Mouse (Mus musculus) hindbrain, embryonic 15.5 days (tissue): ENCODE measurements at regions not wholly inside any gene's neighbourhood (a gene's known extent, or its start where the extent isn't known, plus 50 kb on each side); places are given as distances from the start of the nearest gene placed in this dataset.

Experiments
- ATAC-seq: fragments of 200-750 bp; cut with Nextera tagmentation; 2 replicates; pipeline ENCODE4 v1.8.0; 2017; ENCODE audit warnings: low read depth, moderate number of reproducible peaks, moderate TSS enrichment; ENCODE audit not compliant: low FRiP score
- H3K27ac ChIP-seq: fragments of 300-500 bp; sonication (generic); replicated peaks from 2 replicates; pipeline ENCODE4 v1.5.1; 2015; ENCODE audit warnings: mild to moderate bottlenecking, inconsistent platforms
- H3K27me3 ChIP-seq: fragments of 300-500 bp; sonication (generic); 2 replicates; pipeline ENCODE4 v1.6.1; 2015; ENCODE audit warnings: control low read depth, inconsistent platforms
- H3K36me3 ChIP-seq: fragments of 300-500 bp; sonication (generic); 2 replicates; pipeline ENCODE4 v1.6.1; 2015; ENCODE audit warnings: control low read depth, inconsistent platforms
- H3K4me1 ChIP-seq: fragments of 300-500 bp; sonication (generic); replicated peaks from 2 replicates; pipeline ENCODE4 v1.6.1; 2015; ENCODE audit warnings: control low read depth, inconsistent platforms
- H3K4me2 ChIP-seq: fragments of 300-500 bp; sonication (generic); 2 replicates; pipeline ENCODE4 v1.6.1; 2015; ENCODE audit warnings: moderate library complexity, mild to moderate bottlenecking, inconsistent platforms
- H3K4me3 ChIP-seq: fragments of 300-500 bp; sonication (generic); 2 replicates; pipeline ENCODE4 v1.5.1; 2015; ENCODE audit warnings: mild to moderate bottlenecking, inconsistent platforms
- H3K9ac ChIP-seq: fragments of 300-500 bp; sonication (generic); 2 replicates; pipeline ENCODE4 v1.6.1; 2015; ENCODE audit warnings: inconsistent platforms
- H3K9me3 ChIP-seq: fragments of 300-500 bp; sonication (generic); 2 replicates; pipeline ENCODE4 v1.6.1; 2016; ENCODE audit warnings: control low read depth, inconsistent platforms
- WGBS: fragments of 180-500 bp; shearing (Covaris S2); methylation state at CpG from one replicate; pipeline ENCODE4 v1.1.7; 2015; 5-methylcytosine and 5-hydroxymethylcytosine counted together

DNA sequence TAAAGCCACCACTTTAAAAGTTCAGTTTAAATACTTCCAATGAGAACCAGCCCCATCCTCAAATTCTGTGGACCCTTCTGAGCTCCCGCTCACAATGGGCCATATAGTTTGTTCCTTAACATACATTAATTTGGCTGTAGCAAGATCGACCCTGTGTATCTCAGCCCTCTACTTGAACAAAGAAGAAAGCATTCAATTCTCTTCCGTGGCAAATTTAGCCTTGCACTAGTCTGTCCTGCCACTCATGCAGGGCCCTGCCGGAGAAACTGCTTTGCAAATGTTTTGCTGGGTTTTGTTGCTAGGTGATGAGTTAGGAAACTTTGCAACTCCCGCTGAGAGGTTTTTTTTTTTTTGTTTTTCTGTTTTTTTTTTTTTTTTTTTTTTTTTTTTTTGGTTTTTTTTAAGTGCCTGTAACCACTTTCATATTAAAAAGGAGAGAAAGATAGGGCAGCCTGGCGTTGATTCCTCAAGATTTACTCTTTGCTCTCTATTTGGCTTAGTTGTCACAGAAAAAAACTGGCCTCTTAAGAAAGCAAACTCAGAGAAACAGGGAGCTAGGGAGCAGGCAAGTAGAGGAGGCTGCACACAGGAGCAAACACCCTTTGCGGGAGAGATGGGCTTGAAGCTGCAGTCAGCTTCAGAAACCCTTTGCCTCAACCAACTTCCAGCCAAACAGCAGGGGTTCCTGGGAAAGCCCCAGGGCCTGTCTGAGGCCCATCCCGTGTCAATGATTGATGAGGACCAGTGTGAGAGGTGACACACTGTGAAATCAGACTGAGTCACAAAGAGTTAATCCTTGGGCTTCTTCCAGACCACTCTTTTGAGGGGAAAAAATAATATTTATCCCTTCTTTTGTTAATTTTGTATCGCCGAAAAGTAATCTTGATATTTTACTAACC lies 349.2 kb upstream of the Atp11b start:
- H3K9me3 ChIP-seq = no peaks in the 10 kb centered on the region
- H3K9ac ChIP-seq = no peak overlapping the region
- H3K36me3 ChIP-seq = no peaks in the 10 kb centered on the region
- no peaks in the 10 kb centered on the region for H3K27me3 ChIP-seq
- peak overlapping the region; percentile 55 for H3K27ac ChIP-seq
- no peak overlapping the region for H3K4me3 ChIP-seq
- ATAC-seq = peak; percentile 69
- peak overlapping the region; percentile 26 for H3K4me2 ChIP-seq
- peaks cover 17% of the 10 kb centered on the region for H3K4me1 ChIP-seq
- 5% methylated on average over 10 of the region's 10 CpGs for WGBS

DNA sequence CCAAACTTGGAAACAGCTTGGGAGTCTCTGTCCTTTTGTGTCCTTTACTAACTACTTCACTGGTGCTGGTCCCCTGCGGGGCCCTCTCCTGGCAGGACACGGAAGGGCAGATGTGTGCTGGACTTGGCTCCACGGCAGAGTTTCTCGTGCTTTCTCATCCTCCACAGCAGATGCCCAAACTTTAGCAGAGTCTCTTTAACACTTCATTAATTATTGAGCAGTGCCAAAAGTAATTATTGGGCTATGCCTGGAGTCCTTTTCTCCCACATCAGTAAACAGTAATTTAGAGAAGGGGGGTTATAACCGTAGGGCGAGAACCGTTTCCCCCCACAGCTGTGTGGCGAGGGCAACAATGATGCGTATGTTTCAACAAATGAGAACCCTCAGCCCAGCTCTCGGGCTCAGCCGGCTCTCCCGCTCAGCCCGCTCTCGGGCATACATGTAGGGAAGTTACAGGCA lies 348.3 kb upstream of the Atp11b start:
- peaks cover 17% of the 10 kb centered on the region for H3K4me1 ChIP-seq
- H3K4me2 ChIP-seq = peak overlapping the region; percentile 26
- 0 out of 2 replicates have a peak overlapping the region, but pooled peaks have one; percentile 10 for H3K9ac ChIP-seq
- H3K4me3 ChIP-seq = no peak overlapping the region
- peak overlapping the region; percentile 55 for H3K27ac ChIP-seq
- peak; percentile 80 for ATAC-seq
- 10% methylated on average over 14 of the region's 14 CpGs for WGBS
- no peaks in the 10 kb centered on the region for H3K27me3 ChIP-seq
- no peaks in the 10 kb centered on the region for H3K36me3 ChIP-seq
- H3K9me3 ChIP-seq = no peaks in the 10 kb centered on the region

DNA sequence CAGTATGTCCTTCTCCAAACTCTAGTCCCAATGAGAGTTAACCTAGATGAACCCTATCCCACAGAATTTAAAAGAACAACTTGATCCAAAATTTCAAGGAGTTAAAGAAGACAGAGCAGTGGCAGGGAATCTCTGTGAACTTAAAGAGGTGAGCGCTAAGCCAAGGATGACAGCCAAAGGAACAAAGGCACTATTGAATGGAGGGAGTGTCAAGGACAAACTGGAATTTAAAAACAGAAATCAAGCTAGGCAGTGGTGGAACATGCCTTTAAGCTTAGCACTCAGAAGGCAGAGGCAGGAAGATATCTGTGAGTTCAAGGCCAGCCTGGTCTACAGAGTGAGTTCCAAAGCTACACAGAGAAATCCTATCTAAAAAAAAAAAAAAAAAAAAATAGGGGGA lies 316.2 kb upstream of the Atp11b start:
- no peak for ATAC-seq
- Histone ChIP-seq H3K9ac (no peak overlapping the region), H3K27me3 (no peaks in the 10 kb centered on the region), H3K9me3 (no peaks in the 10 kb centered on the region; the same call in 1 of the 2 replicates), H3K4me1 (no peaks in the 10 kb centered on the region), H3K4me3 (no peak overlapping the region), H3K36me3 (no peaks in the 10 kb centered on the region), H3K27ac (no peak overlapping the region), H3K4me2 (no peak overlapping the region)
- WGBS = 85% methylated on average over 1 of the region's 1 CpGs

DNA sequence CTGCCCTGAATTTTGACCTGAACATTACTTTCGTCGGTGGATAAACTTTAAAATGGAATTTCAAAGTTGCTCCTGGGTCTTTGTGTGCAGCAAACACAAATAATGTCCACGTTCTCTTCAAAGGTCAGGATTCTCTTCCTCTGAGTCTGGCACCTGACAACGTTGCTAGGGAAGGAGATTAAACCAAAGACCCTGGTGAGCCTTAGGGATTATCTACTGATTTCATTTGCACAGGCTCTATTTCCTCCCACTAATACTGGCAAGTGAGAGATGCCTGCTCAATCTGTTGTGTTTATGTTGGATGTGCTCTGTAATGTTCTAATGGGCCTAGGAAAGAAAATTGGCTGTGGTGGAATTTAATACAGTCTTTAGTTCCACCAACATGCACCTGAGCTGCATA lies 291.0 kb upstream of the Atp11b start:
- ATAC-seq = no peak
- no peaks in the 10 kb centered on the region for H3K36me3 ChIP-seq
- WGBS = 66% methylated on average over 4 of the region's 4 CpGs
- H3K27me3 ChIP-seq = no peaks in the 10 kb centered on the region
- no peak overlapping the region for H3K4me2 ChIP-seq
- H3K4me3 ChIP-seq = no peak overlapping the region
- H3K4me1 ChIP-seq = no peaks in the 10 kb centered on the region
- no peak overlapping the region for H3K27ac ChIP-seq
- no peaks in the 10 kb centered on the region for H3K9me3 ChIP-seq
- H3K9ac ChIP-seq = no peak overlapping the region

DNA sequence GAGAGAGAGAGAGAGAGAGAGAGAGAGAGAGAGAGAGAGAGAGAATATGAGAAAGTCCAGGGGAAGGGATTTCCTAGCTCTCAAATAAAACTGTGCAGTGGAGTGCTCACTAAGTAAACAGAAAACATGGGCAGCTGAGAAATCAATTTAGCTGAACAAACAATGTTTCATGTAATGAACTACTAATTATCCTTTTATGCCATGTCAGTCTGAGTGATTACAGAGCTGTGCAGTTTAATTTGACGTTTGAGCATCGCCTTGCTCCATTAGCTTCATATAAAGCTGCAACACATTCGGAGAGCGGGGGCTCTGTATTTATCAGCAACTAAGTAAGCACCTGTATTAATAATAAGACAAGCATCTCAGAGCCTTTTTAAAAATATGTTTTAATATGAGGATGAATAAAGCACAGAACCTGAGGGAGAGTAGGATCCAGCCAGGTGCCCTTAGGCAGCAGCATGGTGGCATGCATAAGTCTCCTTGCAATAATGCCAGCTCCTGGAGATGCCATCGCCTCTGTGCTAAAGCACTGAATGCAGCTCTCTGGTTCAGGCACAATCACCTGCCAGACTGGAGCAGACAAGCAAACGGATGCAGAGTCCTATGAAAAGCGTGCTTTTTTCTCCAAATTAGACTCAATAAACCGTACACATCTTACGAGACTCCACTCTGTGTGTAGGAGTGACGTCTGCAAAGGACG lies 289.5 kb upstream of the Atp11b start:
- no peaks in the 10 kb centered on the region for H3K27me3 ChIP-seq
- 69% methylated on average over 11 of the region's 11 CpGs for WGBS
- peak; percentile 85; the same call in 1 of the 2 replicates for ATAC-seq
- no peak overlapping the region for H3K9ac ChIP-seq
- no peaks in the 10 kb centered on the region for H3K4me1 ChIP-seq
- H3K4me2 ChIP-seq = no peak overlapping the region
- no peaks in the 10 kb centered on the region for H3K9me3 ChIP-seq
- no peaks in the 10 kb centered on the region for H3K36me3 ChIP-seq
- no peak overlapping the region for H3K27ac ChIP-seq
- H3K4me3 ChIP-seq = no peak overlapping the region

DNA sequence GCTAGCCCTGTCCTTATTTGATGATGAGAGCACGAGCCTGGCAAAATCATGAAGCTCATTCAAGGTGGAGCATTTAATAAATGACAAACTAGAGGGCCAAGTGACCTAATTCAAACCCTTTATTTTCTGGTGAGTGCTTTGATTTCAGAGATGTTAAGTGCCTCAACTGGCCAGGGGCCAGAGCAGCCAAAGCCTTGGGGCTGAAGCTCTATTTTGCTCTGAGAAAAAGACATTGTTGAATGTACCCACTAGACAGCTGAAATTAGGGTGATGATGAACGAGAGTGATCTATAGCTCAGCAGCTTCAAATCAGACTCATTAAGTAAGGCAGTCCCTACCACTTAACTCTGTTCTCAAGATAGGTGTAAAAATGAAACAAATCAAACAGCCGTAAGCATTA lies 287.9 kb upstream of the Atp11b start:
- H3K9me3 ChIP-seq = no peaks in the 10 kb centered on the region
- H3K4me2 ChIP-seq = no peak overlapping the region
- H3K4me1 ChIP-seq = no peaks in the 10 kb centered on the region
- H3K27ac ChIP-seq = no peak overlapping the region
- no peak overlapping the region for H3K9ac ChIP-seq
- ATAC-seq = no peak
- WGBS = 68% methylated on average over 3 of the region's 3 CpGs
- no peak overlapping the region for H3K4me3 ChIP-seq
- no peaks in the 10 kb centered on the region for H3K27me3 ChIP-seq
- H3K36me3 ChIP-seq = no peaks in the 10 kb centered on the region

DNA sequence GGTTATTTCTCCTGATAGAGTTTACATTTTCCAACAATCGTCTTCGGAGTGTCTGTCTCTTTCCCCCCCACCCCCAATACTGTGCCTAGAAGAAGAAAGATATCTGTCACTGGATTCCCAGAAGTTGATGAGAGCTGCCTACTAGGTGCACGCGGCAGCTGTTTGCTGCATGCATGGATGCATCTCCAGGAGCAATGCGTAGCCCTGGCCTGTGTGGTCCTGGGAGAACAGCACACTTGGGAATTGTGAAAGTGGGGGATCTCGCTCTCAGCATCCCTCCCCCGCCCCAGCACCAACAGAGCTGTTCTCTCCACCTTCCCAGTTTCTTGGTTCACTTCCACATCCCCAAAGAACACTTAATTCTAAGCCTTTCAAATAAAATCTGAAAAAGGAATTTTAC lies 280.6 kb upstream of the Atp11b start:
- Histone ChIP-seq H3K4me2 (no peak overlapping the region), H3K9ac (no peak overlapping the region), H3K27ac (no peak overlapping the region), H3K27me3 (0 out of 2 replicates have a peak, but pooled peaks cover 8% of the 10 kb centered on the region), H3K9me3 (no peaks in the 10 kb centered on the region), H3K36me3 (no peaks in the 10 kb centered on the region), H3K4me1 (peaks cover 11% of the 10 kb centered on the region; the same call in 1 of the 2 replicates), H3K4me3 (no peak overlapping the region)
- no peak for ATAC-seq
- WGBS = 27% methylated on average over 7 of the region's 7 CpGs

DNA sequence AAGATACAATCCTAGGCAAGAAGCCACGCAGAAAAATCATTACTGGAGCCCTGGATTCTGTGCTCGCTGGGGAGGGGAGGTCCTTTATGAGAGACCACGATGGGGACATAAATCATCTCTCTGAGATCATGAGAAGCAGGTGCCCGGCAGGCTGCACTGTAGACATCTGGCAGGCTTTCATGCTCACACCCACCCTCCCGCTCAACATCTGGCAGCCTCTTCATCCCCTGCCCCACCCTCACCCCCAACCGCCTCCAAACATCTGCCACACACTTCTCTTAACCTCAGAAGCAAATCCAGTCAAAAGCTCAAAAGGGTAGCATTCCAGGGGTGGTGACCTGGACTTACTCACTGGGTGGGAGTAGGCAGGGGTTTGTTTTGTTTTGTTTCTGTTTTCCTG lies 279.5 kb upstream of the Atp11b start:
- no peak overlapping the region for H3K4me3 ChIP-seq
- ATAC-seq = no peak
- no peaks in the 10 kb centered on the region for H3K36me3 ChIP-seq
- no peak overlapping the region for H3K4me2 ChIP-seq
- peaks cover 11% of the 10 kb centered on the region; the same call in 1 of the 2 replicates for H3K4me1 ChIP-seq
- H3K27ac ChIP-seq = no peak overlapping the region
- 17% methylated on average over 6 of the region's 6 CpGs for WGBS
- 0 out of 2 replicates have a peak, but pooled peaks cover 8% of the 10 kb centered on the region for H3K27me3 ChIP-seq
- H3K9me3 ChIP-seq = no peaks in the 10 kb centered on the region
- H3K9ac ChIP-seq = no peak overlapping the region

DNA sequence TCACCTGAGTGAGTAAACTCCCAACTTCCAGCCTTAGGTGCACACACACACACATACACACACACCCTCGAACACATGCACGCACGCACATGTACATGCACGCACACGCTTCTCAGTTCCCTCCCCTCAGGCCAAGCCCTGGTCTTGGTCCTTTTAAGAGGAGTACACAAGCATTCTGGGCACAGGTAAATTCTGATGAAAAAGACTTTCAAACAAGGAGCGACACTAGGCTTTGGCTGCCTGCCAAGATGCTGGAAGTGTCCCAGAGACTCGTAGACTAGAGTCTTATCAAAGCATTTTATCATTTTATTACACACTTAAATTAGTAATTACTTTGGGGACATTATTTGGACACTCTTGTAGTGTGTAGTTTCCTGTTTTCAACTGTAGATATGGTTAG lies 278.6 kb upstream of the Atp11b start:
- ATAC-seq = no peak
- Histone ChIP-seq H3K4me3 (no peak overlapping the region), H3K9ac (no peak overlapping the region), H3K27me3 (0 out of 2 replicates have a peak, but pooled peaks cover 8% of the 10 kb centered on the region), H3K9me3 (no peaks in the 10 kb centered on the region), H3K4me1 (peaks cover 11% of the 10 kb centered on the region; the same call in 1 of the 2 replicates), H3K36me3 (no peaks in the 10 kb centered on the region), H3K4me2 (no peak overlapping the region), H3K27ac (no peak overlapping the region)
- WGBS = 79% methylated on average over 7 of the region's 7 CpGs

DNA sequence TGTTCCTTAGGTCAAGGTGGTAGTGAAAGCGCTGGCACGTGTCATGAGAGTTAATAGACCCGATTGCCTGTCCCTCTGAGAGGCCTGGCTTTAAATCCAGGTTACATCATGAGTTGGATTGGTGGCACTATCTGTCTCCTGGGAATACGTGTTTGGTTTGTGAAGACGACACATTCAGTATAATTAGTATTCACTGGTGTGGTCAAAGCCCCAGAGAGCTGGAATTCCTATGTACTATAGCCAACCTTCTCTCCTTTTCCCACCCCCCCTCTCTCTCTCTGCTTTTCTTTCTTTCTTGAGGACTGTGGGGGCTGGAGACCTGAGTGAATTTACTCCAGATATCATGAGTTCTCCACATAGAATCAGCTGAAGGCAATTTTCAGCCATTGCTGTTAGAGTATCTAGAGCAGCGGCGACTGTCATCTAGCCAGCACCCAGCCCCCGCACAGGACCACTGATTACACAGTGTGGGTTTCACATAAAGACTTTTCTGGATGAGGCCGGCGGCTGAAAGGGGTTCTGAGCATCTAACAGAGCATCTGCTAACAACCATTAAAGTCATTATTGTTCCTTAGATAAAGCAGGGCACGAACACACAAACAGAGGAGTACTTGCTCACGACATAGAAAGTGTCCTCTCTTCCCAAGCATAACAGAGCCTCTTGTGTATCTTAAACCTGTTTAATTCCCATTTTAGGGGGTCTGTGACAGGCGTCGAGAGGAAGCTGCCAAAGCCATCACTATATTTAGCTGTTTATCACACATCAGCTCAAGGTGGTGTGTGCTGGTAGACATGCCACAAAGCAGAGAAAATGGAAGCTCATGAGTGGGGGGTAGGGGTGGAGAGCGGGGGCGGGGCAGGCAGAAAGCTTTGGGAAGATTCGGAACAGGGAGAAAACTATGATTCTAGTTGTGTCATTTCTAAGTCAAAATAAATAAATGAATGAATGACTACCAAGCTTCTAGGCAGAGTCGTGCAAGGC lies 272.9 kb upstream of the Atp11b start:
- WGBS = 32% methylated on average over 18 of the region's 18 CpGs
- H3K4me3 ChIP-seq = no peak overlapping the region
- peak; percentile 72 for ATAC-seq
- H3K36me3 ChIP-seq = no peaks in the 10 kb centered on the region
- H3K9me3 ChIP-seq = no peaks in the 10 kb centered on the region
- H3K9ac ChIP-seq = no peak overlapping the region
- H3K4me2 ChIP-seq = no peak overlapping the region; the same call in 1 of the 2 replicates
- no peaks in the 10 kb centered on the region; the same call in 1 of the 2 replicates for H3K27me3 ChIP-seq
- H3K27ac ChIP-seq = no peak overlapping the region
- peaks cover 12% of the 10 kb centered on the region for H3K4me1 ChIP-seq

DNA sequence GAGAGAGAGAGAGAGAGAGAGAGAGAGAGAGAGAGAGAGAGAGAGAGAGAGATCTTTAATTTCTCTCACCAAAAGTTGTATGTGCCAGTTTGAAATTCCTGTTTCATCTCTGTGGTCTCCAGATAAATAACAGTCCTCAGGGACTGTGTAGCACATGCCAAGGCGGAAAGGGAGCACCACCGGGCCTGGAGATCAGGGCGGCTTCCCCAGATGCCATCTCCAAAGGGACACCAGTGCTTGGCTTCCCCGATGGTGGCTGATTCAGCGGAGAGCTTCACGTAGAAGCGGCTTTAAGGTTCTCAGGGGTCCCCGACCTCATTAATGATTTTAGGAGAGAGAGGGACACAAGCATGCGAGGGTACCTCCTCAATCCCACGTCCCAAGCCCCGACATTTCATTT lies 272.1 kb upstream of the Atp11b start:
- 0 out of 2 replicates have a peak overlapping the region, but pooled peaks have one; percentile 2 for H3K9ac ChIP-seq
- H3K27ac ChIP-seq = peak overlapping the region; percentile 19; the same call in 1 of the 2 replicates

More for the DNA sequence above, 272.1 kb upstream of the Atp11b start:
- Histone ChIP-seq H3K4me2 (peak overlapping the region; percentile 44), H3K36me3 (no peaks in the 10 kb centered on the region), H3K27me3 (no peaks in the 10 kb centered on the region; the same call in 1 of the 2 replicates), H3K4me1 (peaks cover 12% of the 10 kb centered on the region), H3K9me3 (no peaks in the 10 kb centered on the region), H3K4me3 (peak overlapping the region; percentile 4; the same call in 1 of the 2 replicates)
- WGBS = 18% methylated on average over 11 of the region's 11 CpGs
- ATAC-seq = peak; percentile 63
